Mouse (Mus musculus) forebrain, embryonic 13.5 days (tissue): Measurements from ENCODE around the gene U2af2. TPM values are rescaled to one million over a fixed set of nuclear protein-coding genes. Genes with fewer than 3 reads are reported as not detected.
A peak's percentile ranks its signal among the peaks of the same experiment; 100 is the strongest.
"Not testable (repeated sequence)": the region's sequence is repeated elsewhere in the genome, so short reads cannot be mapped to it uniquely, and the experiment has no call there.

Experiments used
- ATAC-seq: fragments of 200-750 bp; cut with Nextera tagmentation; 2 replicates; pipeline ENCODE4 v1.8.0; 2017
- H3K27ac ChIP-seq: fragments of 300-500 bp; sonication (generic); 2 replicates; pipeline ENCODE4 v1.5.1; 2015; ENCODE audit warnings: inconsistent platforms, mild to moderate bottlenecking, moderate library complexity
- H3K27me3 ChIP-seq: fragments of 300-500 bp; sonication (generic); 2 replicates; pipeline ENCODE4 v1.6.1; 2015; ENCODE audit warnings: mild to moderate bottlenecking, inconsistent platforms
- H3K36me3 ChIP-seq: fragments of 300-500 bp; sonication (generic); 2 replicates; pipeline ENCODE4 v1.6.1; 2015; ENCODE audit warnings: mild to moderate bottlenecking, inconsistent platforms; ENCODE audit not compliant: poor library complexity, severe bottlenecking
- H3K4me1 ChIP-seq: fragments of 300-500 bp; sonication (generic); 2 replicates; pipeline ENCODE4 v1.6.1; 2015; ENCODE audit warnings: inconsistent platforms
- H3K4me2 ChIP-seq: fragments of 300-500 bp; sonication (generic); 2 replicates; pipeline ENCODE4 v1.6.1; 2015; ENCODE audit warnings: inconsistent platforms, mild to moderate bottlenecking, moderate library complexity
- H3K4me3 ChIP-seq: fragments of 300-500 bp; sonication (generic); 2 replicates; pipeline ENCODE4 v1.5.1; 2015; ENCODE audit warnings: mild to moderate bottlenecking, inconsistent platforms
- H3K9ac ChIP-seq: fragments of 300-500 bp; sonication (generic); 2 replicates; pipeline ENCODE4 v1.6.1; 2015; ENCODE audit warnings: mild to moderate bottlenecking, inconsistent platforms
- H3K9me3 ChIP-seq: fragments of 300-500 bp; sonication (generic); replicated peaks from 2 replicates; pipeline ENCODE4 v1.6.1; 2016; ENCODE audit warnings: inconsistent platforms
- WGBS: fragments of 180-500 bp; shearing (Covaris S2); methylation state at CpG from one replicate; pipeline ENCODE4 v1.1.7; 2015; 5-methylcytosine and 5-hydroxymethylcytosine counted together
- polyA plus RNA-seq: library from polyadenylated mRNA; unstranded; fragments of >200 nt; fragmentation: Nextera tagmentation; extraction: Ambion mirVana; gene quantifications from 2 replicates; pipeline ENCODE4 v1.2.1, GENCODE M21; 2015

U2af2 gene
- polyA plus RNA-seq, 1 experiment from 2014 or later, result 149 TPM

DNA sequence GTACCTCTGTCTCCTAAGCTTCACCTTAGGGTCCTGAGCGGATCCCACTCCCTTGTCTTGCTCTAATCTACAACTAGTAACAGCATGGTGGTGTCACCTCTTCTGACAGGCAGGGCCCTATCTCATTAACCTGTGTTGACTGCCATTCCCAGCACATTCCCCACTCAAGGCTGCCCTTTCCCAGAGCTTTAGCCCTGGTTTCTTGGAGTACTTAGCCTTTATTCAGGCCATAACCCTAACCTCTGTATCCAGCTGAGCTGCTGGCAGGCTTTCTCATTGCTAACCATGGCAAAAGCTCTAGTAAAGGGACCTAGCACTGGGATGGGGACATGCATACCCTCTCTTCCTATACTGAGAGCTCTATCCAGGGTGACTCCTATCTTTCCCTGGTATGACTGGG, 3.3 kb upstream of the U2af2 start:
- no peak overlapping the region for H3K27ac ChIP-seq
- no peaks in the 10 kb centered on the region for H3K9me3 ChIP-seq
- no peak overlapping the region for H3K9ac ChIP-seq
- peaks cover 54% of the 10 kb centered on the region for H3K27me3 ChIP-seq
- no peak overlapping the region for H3K4me3 ChIP-seq
- 96% methylated on average over 1 of the region's 1 CpGs for WGBS
- no peak for ATAC-seq
- no peaks in the 10 kb centered on the region for H3K36me3 ChIP-seq
- peaks cover 49% of the 10 kb centered on the region for H3K4me1 ChIP-seq
- H3K4me2 ChIP-seq, result no peak overlapping the region

- peaks cover 49% of the 10 kb centered on the region for H3K4me1 ChIP-seq
- H3K4me2 ChIP-seq, result no peak overlapping the region
- 0 out of 2 replicates have a peak overlapping the region, but pooled peaks have one; percentile 2 for H3K4me3 ChIP-seq
- H3K27me3 ChIP-seq, result peaks cover 46% of the 10 kb centered on the region
- no peak overlapping the region for H3K9ac ChIP-seq
- H3K27ac ChIP-seq, result peak overlapping the region; percentile 99
- no peak for ATAC-seq
- H3K36me3 ChIP-seq, result no peaks in the 10 kb centered on the region
- 88% methylated on average over 12 of the region's 12 CpGs for WGBS
- H3K9me3 ChIP-seq, result no peaks in the 10 kb centered on the region
Observed at GRCm38 (mm10) chr7:5059421-5059820, 2.5 kb upstream of the U2af2 start.

DNA sequence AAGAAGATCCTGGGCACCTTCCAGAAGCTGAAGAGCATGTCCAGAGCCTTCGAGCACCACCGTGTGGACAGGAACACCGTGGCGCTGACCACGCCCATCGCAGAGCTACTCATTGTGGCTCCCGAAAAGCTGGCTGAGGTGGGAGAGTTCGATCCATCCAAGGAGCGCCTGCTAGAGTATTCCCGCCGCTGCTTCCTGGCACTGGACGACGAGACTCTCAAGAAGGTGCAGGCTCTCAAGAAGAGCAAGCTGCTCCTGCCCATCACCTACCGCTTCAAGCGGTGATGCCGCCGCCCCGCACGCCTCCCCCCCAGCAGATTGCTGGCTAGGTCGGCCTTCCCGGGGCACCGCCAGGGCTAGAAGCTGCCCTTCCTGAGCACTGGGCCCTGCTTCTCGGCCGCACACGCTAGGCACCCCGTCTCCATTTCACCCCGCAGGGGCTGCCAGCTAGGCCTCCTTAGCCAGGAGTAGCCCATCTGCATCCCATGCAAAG, 1.7 kb upstream of the U2af2 start:
- peaks cover 51% of the 10 kb centered on the region for H3K4me1 ChIP-seq
- ATAC-seq, result no peak
- H3K36me3 ChIP-seq, result no peaks in the 10 kb centered on the region
- H3K27ac ChIP-seq, result peak overlapping the region; percentile 99
- peak overlapping the region; percentile 58 for H3K4me3 ChIP-seq
- WGBS, result 3% methylated on average over 27 of the region's 27 CpGs
- peak overlapping the region; percentile 84 for H3K4me2 ChIP-seq
- no peaks in the 10 kb centered on the region for H3K9me3 ChIP-seq
- peak overlapping the region; percentile 89 for H3K9ac ChIP-seq
- H3K27me3 ChIP-seq, result peaks cover 38% of the 10 kb centered on the region

DNA sequence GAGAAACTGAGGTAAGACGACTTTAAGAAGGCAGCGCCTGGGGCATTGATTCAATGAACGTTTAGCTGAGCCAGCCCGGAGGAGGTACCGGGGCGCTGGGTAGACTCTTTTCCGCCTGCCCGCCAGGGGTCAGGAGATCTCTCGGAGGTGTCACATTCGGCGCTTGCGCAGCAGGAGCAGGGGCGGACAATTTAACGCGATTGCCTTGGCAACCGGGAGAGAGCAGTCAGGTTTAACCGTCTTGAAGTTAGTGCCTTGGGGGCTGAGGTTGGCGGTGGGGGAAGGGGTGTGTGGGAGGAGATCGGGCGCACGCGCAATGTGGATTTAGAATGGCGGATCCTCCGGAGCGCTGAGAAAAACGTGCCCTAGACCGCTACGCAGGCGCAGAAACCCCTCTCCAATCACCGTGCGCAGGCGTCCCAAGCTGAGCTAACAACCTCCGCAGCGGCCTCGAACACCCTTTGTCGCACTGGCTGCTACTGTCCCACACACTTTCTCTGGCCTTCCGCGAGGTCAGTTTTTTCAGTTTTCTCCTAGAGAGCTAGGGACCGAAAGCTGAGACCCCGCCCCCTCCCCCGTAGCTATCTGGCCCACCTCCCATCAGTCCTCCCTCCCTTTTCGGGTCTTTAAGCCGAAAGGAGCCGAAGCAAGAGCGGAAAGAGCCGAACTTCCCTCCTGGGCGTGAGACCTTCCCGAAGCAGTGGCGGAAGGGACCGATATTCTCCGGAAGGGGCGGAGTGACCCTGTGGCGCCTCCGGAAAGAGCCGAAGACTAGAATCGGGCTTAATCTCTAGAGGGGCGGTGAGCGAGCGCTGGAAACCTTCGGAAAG, 784 bp upstream of the U2af2 start:
- WGBS, result under 1% methylated on average over 58 of the region's 60 CpGs
- Histone ChIP-seq H3K36me3 (peaks cover 3% of the 10 kb centered on the region), H3K27me3 (peaks cover 29% of the 10 kb centered on the region), H3K9me3 (no peaks in the 10 kb centered on the region), H3K4me3 (peak overlapping the region; percentile 58), H3K27ac (peak overlapping the region; percentile 99), H3K4me1 (peaks cover 58% of the 10 kb centered on the region), H3K9ac (peak overlapping the region; percentile 89), H3K4me2 (peak overlapping the region; percentile 84)
- ATAC-seq, result peak; percentile 92

DNA sequence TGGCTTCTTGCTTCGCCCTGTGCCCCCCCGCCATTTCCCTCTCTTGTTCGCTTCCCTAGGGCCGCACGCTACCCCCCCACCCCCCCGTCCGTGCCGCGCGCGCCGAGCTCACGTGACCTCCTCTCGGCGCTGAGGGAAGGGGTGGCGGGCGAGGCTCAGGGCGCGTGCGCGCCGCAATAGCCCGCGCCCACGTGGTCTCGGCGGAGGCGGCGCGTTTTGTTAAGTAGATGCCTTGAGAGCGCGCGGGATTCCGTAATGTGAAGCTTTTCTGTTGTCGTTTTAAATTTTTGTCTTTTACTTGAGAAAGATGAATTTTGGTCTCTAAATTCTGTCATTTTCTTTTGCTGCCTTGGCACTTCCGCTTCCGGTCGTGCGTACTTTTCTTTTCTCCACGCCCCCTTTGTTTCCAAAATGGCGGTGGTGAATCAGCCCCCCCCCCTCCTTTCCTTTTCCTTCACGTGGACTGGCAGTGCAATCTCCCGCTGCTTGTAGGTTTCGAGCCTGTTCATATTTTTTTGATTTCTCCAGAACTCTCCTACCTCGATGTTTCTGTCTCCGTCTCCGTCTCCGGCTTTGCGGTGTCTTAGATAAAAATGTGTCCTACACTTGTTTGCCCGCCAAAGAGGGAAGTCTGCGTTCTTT, 538 bp downstream of the U2af2 start:
- under 1% methylated on average over 45 of the region's 51 CpGs for WGBS
- ATAC-seq, result peak; percentile 49
- peaks cover 47% of the 10 kb centered on the region for H3K4me1 ChIP-seq
- peak overlapping the region; percentile 58 for H3K4me3 ChIP-seq
- peak overlapping the region; percentile 99 for H3K27ac ChIP-seq
- H3K4me2 ChIP-seq, result peak overlapping the region; percentile 84
- H3K9me3 ChIP-seq, result no peaks in the 10 kb centered on the region
- peaks cover 16% of the 10 kb centered on the region for H3K36me3 ChIP-seq
- peaks cover 16% of the 10 kb centered on the region for H3K27me3 ChIP-seq
- H3K9ac ChIP-seq, result peak overlapping the region; percentile 79

DNA sequence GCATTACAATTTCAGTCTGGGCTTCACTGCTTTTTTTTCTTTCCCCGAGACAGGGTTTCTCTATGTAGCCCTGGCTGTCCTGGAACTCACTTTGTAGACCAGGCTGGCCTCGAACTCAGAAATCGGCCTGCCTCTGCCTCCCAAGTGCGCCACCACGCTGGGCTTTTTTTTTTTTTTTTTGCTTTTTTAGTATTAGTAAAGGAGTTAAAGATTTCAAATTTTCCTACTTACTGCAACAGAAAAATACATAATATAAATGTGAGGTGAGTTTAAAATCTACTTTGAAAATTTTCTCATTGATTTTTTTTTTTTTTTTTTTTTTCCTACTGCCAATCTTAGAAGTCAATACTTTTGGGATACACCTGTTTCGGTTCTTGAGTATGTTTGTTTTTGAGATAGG, 2.9 kb downstream of the U2af2 start:
- Histone ChIP-seq H3K27me3 (no peaks in the 10 kb centered on the region), H3K4me2 (no peak overlapping the region), H3K4me3 (no peak overlapping the region), H3K4me1 (peaks cover 35% of the 10 kb centered on the region), H3K9me3 (no peaks in the 10 kb centered on the region), H3K36me3 (peaks cover 40% of the 10 kb centered on the region), H3K9ac (no peak overlapping the region), H3K27ac (no peak overlapping the region)
- ATAC-seq, result no peak
- 95% methylated on average over 6 of the region's 6 CpGs for WGBS

DNA sequence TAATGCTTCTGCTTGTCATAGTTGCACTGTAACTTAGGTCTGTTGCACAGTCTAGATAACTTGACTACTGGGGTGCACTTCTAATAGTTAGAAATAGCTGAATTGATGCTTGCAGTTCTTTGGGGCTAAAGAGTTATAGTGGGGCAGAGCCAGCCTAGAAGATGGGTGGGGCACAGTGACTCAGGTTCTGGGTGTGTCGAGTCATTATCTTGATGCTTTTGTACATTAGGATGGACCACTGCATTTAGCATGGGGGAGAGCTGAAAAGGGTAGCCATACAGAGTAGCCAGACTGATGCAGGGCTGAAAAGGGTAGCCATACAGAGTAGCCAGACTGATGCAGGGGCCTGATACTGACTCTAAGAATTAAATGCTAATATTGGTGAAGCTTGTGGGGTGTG, 11.6 kb downstream of the U2af2 start:
- 86% methylated on average over 1 of the region's 1 CpGs for WGBS
- Histone ChIP-seq H3K4me2 (no peak overlapping the region), H3K4me3 (no peak overlapping the region), H3K9ac (no peak overlapping the region), H3K9me3 (no peaks in the 10 kb centered on the region), H3K36me3 (peaks cover 98% of the 10 kb centered on the region), H3K27me3 (no peaks in the 10 kb centered on the region), H3K4me1 (no peaks in the 10 kb centered on the region), H3K27ac (no peak overlapping the region)
- no peak for ATAC-seq

DNA sequence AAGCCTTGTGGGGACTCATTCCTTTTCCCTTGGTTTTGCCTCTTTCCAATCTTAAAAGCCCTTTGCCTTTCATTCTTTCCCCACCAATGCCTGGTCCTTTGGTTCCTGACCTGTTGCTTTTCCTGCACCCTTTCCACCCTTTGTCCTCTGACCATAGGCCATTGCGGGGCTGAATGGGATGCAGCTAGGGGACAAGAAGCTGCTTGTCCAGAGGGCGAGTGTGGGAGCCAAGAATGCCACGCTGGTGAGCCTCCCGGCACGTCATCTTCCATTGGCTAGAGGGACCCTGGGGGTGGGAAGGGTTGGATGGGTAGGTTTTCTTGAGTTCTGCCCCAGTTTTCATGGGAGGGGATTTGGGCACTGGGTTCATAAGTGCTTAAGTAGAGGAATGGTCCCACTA, 13.0 kb downstream of the U2af2 start:
- ATAC-seq, result no peak
- no peak overlapping the region for H3K27ac ChIP-seq
- H3K36me3 ChIP-seq, result peaks cover 91% of the 10 kb centered on the region
- H3K4me1 ChIP-seq, result no peaks in the 10 kb centered on the region
- H3K9ac ChIP-seq, result no peak overlapping the region
- 92% methylated on average over 5 of the region's 5 CpGs for WGBS
- no peaks in the 10 kb centered on the region for H3K27me3 ChIP-seq
- no peak overlapping the region for H3K4me2 ChIP-seq
- H3K4me3 ChIP-seq, result no peak overlapping the region
- no peaks in the 10 kb centered on the region for H3K9me3 ChIP-seq

DNA sequence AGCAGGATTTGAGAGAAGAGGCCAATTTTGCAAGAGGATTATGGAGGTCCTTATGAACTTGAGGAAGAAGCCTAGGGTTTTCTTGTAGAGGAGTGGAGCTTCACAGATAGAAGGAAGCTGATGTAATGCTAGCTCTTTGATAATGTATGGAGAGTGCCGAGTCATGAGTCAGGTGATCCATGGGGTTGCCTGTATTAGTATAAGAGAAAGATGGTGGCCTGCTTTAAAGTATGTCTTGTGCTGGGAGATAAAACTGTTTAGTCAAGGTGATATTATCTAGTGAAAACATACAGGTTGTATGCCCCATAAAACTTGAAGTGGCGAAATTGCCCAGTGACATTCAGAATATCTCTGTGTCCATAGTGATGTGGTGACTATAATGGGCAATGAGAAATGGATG, 15.0 kb downstream of the U2af2 start:
- Histone ChIP-seq H3K9me3 (no peaks in the 10 kb centered on the region), H3K9ac (no peak overlapping the region), H3K4me1 (peaks cover 14% of the 10 kb centered on the region), H3K4me2 (no peak overlapping the region), H3K4me3 (no peak overlapping the region), H3K36me3 (peaks cover 73% of the 10 kb centered on the region), H3K27ac (no peak overlapping the region), H3K27me3 (no peaks in the 10 kb centered on the region)
- WGBS, result 97% methylated on average over 2 of the region's 2 CpGs
- no peak for ATAC-seq

DNA sequence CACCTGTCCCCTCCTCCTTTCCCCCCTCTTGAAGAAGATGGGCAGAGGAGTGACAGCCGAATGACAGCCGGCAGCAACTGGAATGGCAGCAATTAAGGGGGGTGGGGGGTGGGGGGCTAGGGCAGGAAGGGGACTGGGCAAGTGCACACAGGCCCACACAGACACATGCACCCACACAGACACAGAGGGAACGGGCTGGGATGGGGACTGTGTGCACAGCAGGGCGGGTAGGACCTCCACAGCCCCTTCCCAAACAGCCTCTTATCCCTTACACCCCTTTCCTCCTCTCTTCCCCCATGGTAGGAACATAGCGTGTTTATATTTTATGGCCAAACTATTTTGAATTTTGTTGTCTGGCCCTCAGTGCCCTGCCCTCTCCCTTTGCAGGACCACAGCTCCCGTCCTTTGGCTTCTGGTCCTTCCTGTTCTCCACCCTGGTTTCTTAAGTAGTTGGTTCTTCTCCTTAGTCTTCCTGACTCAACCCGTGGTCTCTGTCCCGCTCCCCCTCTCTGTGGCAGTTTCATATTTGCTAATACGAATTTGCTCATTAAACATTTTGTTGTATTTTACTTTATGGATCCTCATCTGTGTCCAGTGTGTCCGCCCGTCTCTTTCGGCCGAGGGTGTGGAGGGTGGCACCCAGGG, 17.5 kb downstream of the U2af2 start:
- H3K36me3 ChIP-seq, result peaks cover 63% of the 10 kb centered on the region
- peak overlapping the region; percentile 99; the same call in 1 of the 2 replicates for H3K9ac ChIP-seq
- H3K27ac ChIP-seq, result peak overlapping the region; percentile 88
- ATAC-seq, result peak; percentile 14
- H3K9me3 ChIP-seq, H3K27me3 ChIP-seq: not testable (repeated sequence)
- H3K4me1 ChIP-seq, result peaks cover 20% of the 10 kb centered on the region
- peak overlapping the region; percentile 98 for H3K4me3 ChIP-seq
- WGBS, result 46% methylated on average over 10 of the region's 13 CpGs
- peak overlapping the region; percentile 93 for H3K4me2 ChIP-seq

DNA sequence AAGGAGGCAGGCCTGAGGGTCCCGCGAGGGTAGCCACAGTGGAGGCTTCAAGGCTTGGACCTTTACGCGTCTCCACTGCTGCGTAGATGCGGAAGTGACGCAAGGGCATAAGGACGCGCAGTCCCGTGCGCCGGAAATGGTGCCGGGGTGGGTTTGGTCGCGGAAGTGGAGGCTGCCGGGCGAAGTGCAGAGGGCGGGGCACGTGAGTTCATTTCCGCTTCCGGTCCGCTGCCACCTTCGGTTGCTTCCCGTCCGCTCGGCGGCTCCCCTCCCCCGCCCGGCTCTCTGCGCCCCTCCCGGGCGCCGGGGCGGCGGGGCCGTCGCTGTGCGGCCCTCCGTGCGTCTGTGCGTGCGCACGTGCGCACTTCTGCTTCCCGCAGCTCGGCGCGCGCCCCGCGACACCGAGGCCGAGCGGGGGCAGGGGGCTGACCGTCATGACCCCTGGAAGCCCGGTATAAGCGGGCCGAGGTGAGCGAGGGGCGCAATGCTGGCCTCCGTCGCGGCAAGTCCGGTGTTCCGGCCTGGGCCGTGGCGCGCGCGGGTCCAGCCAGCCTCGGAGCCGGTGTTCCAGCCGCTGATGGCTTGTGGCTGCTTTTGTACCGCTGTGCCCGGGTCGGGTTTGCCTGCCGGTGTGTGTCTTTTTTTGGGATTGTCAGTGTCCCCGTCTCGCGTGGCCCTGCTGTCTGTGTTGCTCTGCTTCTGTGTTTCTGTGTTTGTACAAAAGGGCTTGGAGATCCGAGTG, 18.2 kb downstream of the U2af2 start, which contains the start of gene Epn1:
TSS of gene Epn1 (plus strand) at position 226 of the 742 bp plus-strand sequence.
- 1% methylated on average over 40 of the region's 81 CpGs for WGBS
- H3K4me3 ChIP-seq, result peak within 1 kb of the TSS; percentile 98
- H3K27ac ChIP-seq, result peak within 1 kb of the TSS; percentile 88
- H3K9ac ChIP-seq, result peak within 1 kb of the TSS; percentile 99
- peaks cover 20% of the 10 kb centered on the region for H3K4me1 ChIP-seq
- H3K9me3 ChIP-seq, result no peaks in the 10 kb centered on the region
- H3K27me3 ChIP-seq, result no peaks in the 10 kb centered on the region
- peak within 1 kb of the TSS; percentile 93 for H3K4me2 ChIP-seq
- ATAC-seq, result peak; percentile 98
- H3K36me3 ChIP-seq, result peaks cover 63% of the 10 kb centered on the region
